ENCODE assay signal across 22 mouse cellular contexts in genomic region chr14:101733542-101734303, GRCm38 (mm10). TPM values are rescaled to one million over a fixed set of nuclear protein-coding genes. Genes with fewer than 3 reads are reported as not detected.
DNase-seq lines count a peak whose midpoint lies in the region; ATAC-seq and TF ChIP-seq lines count a peak whose summit lies in the region.
"Had no signal": no experiment of that assay in that cellular context is flagged by ENCODE, and none has a peak within 500 bp of the region (broad histone marks: within the 10 kb centered on the region; RNA-seq: fewer than 3 reads in every experiment).

No protein-coding gene starts in this region.

- dilution Hi-C loops in CH12.LX (cut with MboI; ENCODE audit: extremely low pct_ligation_motif_present, extremely low pct_unique_long_range_greater_than_20kb, low sequenced_read_pairs): no loop called here

- H3K9me3 ChIP-seq in heart, embryonic 10.5 days: no peaks in the 10 kb centered on the region
- no peaks in the 10 kb centered on the region for H3K9me3 ChIP-seq in kidney, embryonic 15.5 days (replicated peaks)
- H3K9me3 ChIP-seq in CH12.LX (replicated peaks; ENCODE audit: low read length): no peaks in the 10 kb centered on the region
- H3K9me3 ChIP-seq: forebrain, embryonic 10.5 days had no signal

- H3K27me3 ChIP-seq in heart, embryonic 10.5 days (ENCODE audit: insufficient read depth, poor library complexity, severe bottlenecking): peaks cover 22% of the 10 kb centered on the region
- H3K27me3 ChIP-seq in heart, adult 2 months (ENCODE audit: control insufficient read depth, insufficient read depth, low read length): no peaks in the 10 kb centered on the region
- peaks cover 22% of the 10 kb centered on the region; the same call in 1 of the 2 replicates for H3K27me3 ChIP-seq in kidney, embryonic 15.5 days
- H3K27me3 ChIP-seq in CH12.LX (replicated peaks): no peaks in the 10 kb centered on the region

- H3K9ac ChIP-seq in heart, adult 2 months (ENCODE audit: low read depth, low read length): no peak overlapping the region
- no peak overlapping the region for H3K9ac ChIP-seq in kidney, embryonic 15.5 days
- peak overlapping the region; percentile 14 for H3K9ac ChIP-seq in CH12.LX (ENCODE audit: insufficient read depth, low read depth)
- H3K9ac ChIP-seq: liver, embryonic 14.5 days had no signal

- TF ChIP-seq RAD21 in CH12.LX (IDR thresholded peaks at IDR 0.05; ENCODE audit: low read depth, low read length): no peak

- 24% methylated on average over 10 of the region's 10 CpGs for WGBS in heart, embryonic 10.5 days
- WGBS in heart, adult 2 months: 39% methylated on average over 10 of the region's 10 CpGs
- 26% methylated on average over 10 of the region's 10 CpGs for WGBS in kidney, embryonic 15.5 days

- ATAC-seq in kidney, embryonic 15.5 days (replicated peaks; ENCODE audit: low FRiP score): no peak

- no peaks in the 10 kb centered on the region for H3K79me2 ChIP-seq in heart, adult 2 months (replicated peaks; ENCODE audit: control insufficient read depth, insufficient read depth, low read length)
- no peaks in the 10 kb centered on the region for H3K79me2 ChIP-seq in CH12.LX (replicated peaks; ENCODE audit: control insufficient read depth, extremely low read depth, insufficient read depth, poor library complexity, severe bottlenecking)

- no peak for TF ChIP-seq POLR2A in heart, adult 2 months (IDR thresholded peaks at IDR 0.05; ENCODE audit: insufficient read depth, low read depth, low read length)
- TF ChIP-seq POLR2A in CH12.LX (IDR thresholded peaks at IDR 0.05; ENCODE audit: low read depth, low read length): no peak

- TF ChIP-seq CTCF in heart, adult 2 months (IDR thresholded peaks at IDR 0.05): no peak
- TF ChIP-seq CTCF in CH12.LX (conservative IDR thresholded peaks at IDR 0.05 in 1 of 2, IDR thresholded peaks at IDR 0.05 in 1 of 2; ENCODE audit: low read depth in 2 of 2, low read length in 2 of 2): no peak

- H3K4me3 ChIP-seq in heart, embryonic 10.5 days: 0 out of 2 replicates have a peak overlapping the region, but pooled peaks have one; percentile 22
- H3K4me3 ChIP-seq in heart, adult 2 months: no peak overlapping the region
- no peak overlapping the region for H3K4me3 ChIP-seq in kidney, embryonic 15.5 days (replicated peaks)
- peak overlapping the region in 1 of 3 experiments; percentile 15 for H3K4me3 ChIP-seq in CH12.LX (replicated peaks in 1 of 3; ENCODE audit: low read depth in 2 of 3, low read length in 2 of 3, poor library complexity in 1 of 3)
- H3K4me3 ChIP-seq: forebrain, embryonic 10.5 days; layer of hippocampus, adult 2 months; left cerebral cortex, adult 2 months had no signal

- H3K4me1 ChIP-seq in heart, embryonic 10.5 days: peaks cover 11% of the 10 kb centered on the region; the same call in 1 of the 2 replicates
- no peaks in the 10 kb centered on the region for H3K4me1 ChIP-seq in heart, adult 2 months (ENCODE audit: control insufficient read depth, insufficient read depth, low read length)
- peaks cover 14% of the 10 kb centered on the region; the same call in 1 of the 2 replicates for H3K4me1 ChIP-seq in kidney, embryonic 15.5 days
- H3K4me1 ChIP-seq in CH12.LX (ENCODE audit: control insufficient read depth in 1 of 2, insufficient read depth in 2 of 2): peaks cover 0 to 31% of the 10 kb centered on the region in 2 experiments; a peak in 3 of 4 replicates

- intact Hi-C loops in heart, adult 2 months (cut with DNase I): no loop called here

- H3K36me3 ChIP-seq in heart, embryonic 10.5 days: no peaks in the 10 kb centered on the region
- H3K36me3 ChIP-seq in heart, adult 2 months (ENCODE audit: control insufficient read depth, insufficient read depth, low read length): no peaks in the 10 kb centered on the region
- H3K36me3 ChIP-seq in kidney, embryonic 15.5 days: no peaks in the 10 kb centered on the region
- peaks cover 0 to 6% of the 10 kb centered on the region in 2 experiments for H3K36me3 ChIP-seq in CH12.LX (replicated peaks in 1 of 2; ENCODE audit: control insufficient read depth in 1 of 2, insufficient read depth in 1 of 2, low read length in 1 of 2)
- H3K36me3 ChIP-seq: forebrain, embryonic 10.5 days; G1E had no signal

- peak overlapping the region; percentile 24; the same call in 1 of the 2 replicates for H3K4me2 ChIP-seq in kidney, embryonic 15.5 days
- peak overlapping the region; percentile 95 for H3K4me2 ChIP-seq in CH12.LX (ENCODE audit: insufficient read depth, low read depth, poor library complexity, severe bottlenecking)

- in situ Hi-C loops in CH12.LX (cut with MboI; ENCODE audit: low pct_ligation_motif_present, low pct_unique_long_range_greater_than_20kb, low sequenced_read_pairs): no loop called here

- no peak for DNase-seq in heart, embryonic 10.5 days (ENCODE audit: low spot score)
- DNase-seq in heart, adult 2 months: no peak
- DNase-seq in kidney, adult 18-20 months: no peak
- DNase-seq in CH12.LX (ENCODE audit: extremely low read depth): peak; percentile 77
- DNase-seq in kidney, postnatal 36 days: peak; percentile 15 to 23
- DNase-seq in cerebellum, adult 9-11 months: no peak
- DNase-seq in yolk sac, embryonic 10.5 days (ENCODE audit: low spot score): no peak
- DNase-seq: adrenal gland, postnatal 36 days; B cell, adult 2 months; cerebellum, postnatal 25 days; heart, postnatal 4 days; lung, postnatal 10 days; right cerebral cortex, postnatal 14 days had no signal

- no peak overlapping the region for H3K27ac ChIP-seq in heart, embryonic 10.5 days
- no peak overlapping the region for H3K27ac ChIP-seq in heart, adult 2 months
- 0 out of 2 replicates have a peak overlapping the region, but pooled peaks have one; percentile 24 for H3K27ac ChIP-seq in kidney, embryonic 15.5 days
- H3K27ac ChIP-seq in CH12.LX (ENCODE audit: insufficient read depth, low read depth): no peak overlapping the region
- H3K27ac ChIP-seq: forebrain, embryonic 10.5 days; layer of hippocampus, adult 2 months; left cerebral cortex, adult 2 months; liver, embryonic 14.5 days had no signal

- no peak for TF ChIP-seq EP300 in heart, adult 2 months (IDR thresholded peaks at IDR 0.05; ENCODE audit: insufficient read depth, low read depth, low read length)
- no peak for TF ChIP-seq EP300 in CH12.LX (IDR thresholded peaks at IDR 0.05; ENCODE audit: low read length)

TF ChIP-seq in CH12.LX, 34 proteins besides CTCF, POLR2A, EP300 and RAD21:
- no peak for TF ChIP-seq NELFE (IDR thresholded peaks at IDR 0.05; ENCODE audit: low read depth, low read length)
- 0 out of 2 replicates have a peak, but pooled peaks have one; percentile 8 for TF ChIP-seq ELF1 (IDR thresholded peaks at IDR 0.05; ENCODE audit: low read depth, low read length)
TF ChIP-seq in CH12.LX: peak in this region for 1.

RNA-seq across cellular contexts. Expression of gene Lmo7, which starts 4.0 kb away (rescaled TPM):
- 79.4 and 133 TPM in 2 replicates for polyA plus RNA-seq in heart, embryonic 10.5 days (2016; fragmentation: Nextera tagmentation; extraction: Ambion mirVana)
- total RNA-seq in heart, adult 2 months (2021): 100 to 1,000 TPM; 336 to 412 TPM
- 165 and 237 TPM in 2 replicates for polyA plus RNA-seq in heart, adult 2 months (2012; rRNA removed)
- 12.2 and 16.4 TPM in 2 replicates for polyA plus RNA-seq in kidney, embryonic 15.5 days (2015; fragmentation: Nextera tagmentation; extraction: Ambion mirVana)
- 4.7 and 5.0 TPM in 2 replicates for total RNA-seq in CH12.LX (2012; rRNA removed)
- 8.3 and 8.8 TPM in 2 replicates for total RNA-seq in CH12.LX (2014; rRNA removed)
- polyA plus RNA-seq in CH12.LX (2012; ENCODE audit: insufficient read length, low read depth): 11.9 and 17.2 TPM in 2 replicates
- total RNA-seq: megakaryocyte-erythroid progenitor cell, adult 5-6 weeks had no signal
- polyA plus RNA-seq: G1E had no signal

RNA-seq across cellular contexts. Expression of gene Gm9922, which starts 4.1 kb away (rescaled TPM):
- polyA plus RNA-seq in heart, embryonic 10.5 days (2016; fragmentation: Nextera tagmentation; extraction: Ambion mirVana): 1.6 and 2.2 TPM in 2 replicates
- total RNA-seq in heart, adult 2 months (2021): under 1 TPM in 1 of 2 experiments, not detected in 1; 0.89 TPM
- polyA plus RNA-seq in heart, adult 2 months (2012; rRNA removed): 1.00 and 2.7 TPM in 2 replicates
- 3.1 and 3.5 TPM in 2 replicates for polyA plus RNA-seq in kidney, embryonic 15.5 days (2015; fragmentation: Nextera tagmentation; extraction: Ambion mirVana)
- total RNA-seq in CH12.LX (2012; rRNA removed) (0.42 and 0.64 TPM in 2 replicates), CH12.LX (2014; rRNA removed) (not detected in 2 replicates)
- polyA plus RNA-seq in CH12.LX (2012; ENCODE audit: insufficient read length, low read depth): 0.76 TPM in 1 of 2 replicates, not detected in the other
- total RNA-seq: G1E; layer of hippocampus, adult 2 months; left cerebral cortex, adult 2 months; megakaryocyte-erythroid progenitor cell, adult 5-6 weeks; monocyte, adult 5-6 weeks had no signal
- polyA plus RNA-seq: forebrain, embryonic 10.5 days; G1E; liver, embryonic 14.5 days; testis, adult 2 months had no signal

Comparison
In these comparisons a context has a peak if more than half of its experiments do, and no peak if none do; other contexts are left out.
1. DNase-seq: peak in CH12.LX (single experiment) and kidney, postnatal 36 days (2 of 2); none in heart, embryonic 10.5 days (single experiment), heart, adult 2 months (0 of 2), kidney, adult 18-20 months (single experiment), cerebellum, adult 9-11 months (single experiment) and yolk sac, embryonic 10.5 days (single experiment).